Mouse (Mus musculus): Measurements from ENCODE around the gene Sema3d.

Sema3d gene

GRCm38 (mm10) chr5:12634227-12634980 is 251.2 kb downstream of the Sema3d start:
- DNase-seq (ENCODE audit: low read depth, low spot score), result no peak

- DNase-seq (ENCODE audit: low read depth, low spot score), result no peak
Measured at GRCm38 (mm10) chr5:12637763-12638468, 254.7 kb downstream of the Sema3d start.
